Mouse (Mus musculus): ENCODE data around the gene Vmn2r111.
"Not testable (repeated sequence)": the region's sequence is repeated elsewhere in the genome, so short reads cannot be mapped to it uniquely, and the experiment has no call there.

Gene Vmn2r111

GRCm38 (mm10) chr17:22573382-22573781 is at the start of gene Vmn2r111:
Vmn2r111 (minus strand) TSS chr17:22573482.
- not testable (repeated sequence) for DNase-seq

GRCm38 (mm10) chr17:22600651-22601050 is 27.4 kb upstream of the Vmn2r111 start, which contains the start of gene Vmn2r112:
Vmn2r112 (plus strand) TSS chr17:22600951.
- DNase-seq, result not testable (repeated sequence)

- not testable (repeated sequence) for DNase-seq
These were observed 52.8 kb downstream of the Vmn2r111 start for GRCm38 (mm10) chr17:22520467-22520866.

- DNase-seq, result not testable (repeated sequence)
These were observed 53.2 kb downstream of the Vmn2r111 start for GRCm38 (mm10) chr17:22520037-22520436.

- DNase-seq, result no peak
These were observed 76.2 kb downstream of the Vmn2r111 start for GRCm38 (mm10) chr17:22497120-22497519.

All from kidney, adult 8-10 months (tissue).